Mouse (Mus musculus) gastrocnemius, postnatal 25 days (tissue): ENCODE measurements around the gene Ube2d1. TPM values are rescaled to one million over a fixed set of nuclear protein-coding genes. Genes with fewer than 3 reads are reported as not detected.

Source experiments
- DNase-seq: peaks from one replicate; pipeline ENCODE4 v3.0.0; 2022
- total RNA-seq, 2 experiments: library from RNA; stranded (reverse); gene quantifications; 1 replicate in 1 of 2; 2 replicates in 1 of 2; pipeline ENCODE4 v1.2.3; 2021

Gene Ube2d1
- total RNA-seq, 2 experiments from 2014 or later, result 144 to 173 TPM

DNA sequence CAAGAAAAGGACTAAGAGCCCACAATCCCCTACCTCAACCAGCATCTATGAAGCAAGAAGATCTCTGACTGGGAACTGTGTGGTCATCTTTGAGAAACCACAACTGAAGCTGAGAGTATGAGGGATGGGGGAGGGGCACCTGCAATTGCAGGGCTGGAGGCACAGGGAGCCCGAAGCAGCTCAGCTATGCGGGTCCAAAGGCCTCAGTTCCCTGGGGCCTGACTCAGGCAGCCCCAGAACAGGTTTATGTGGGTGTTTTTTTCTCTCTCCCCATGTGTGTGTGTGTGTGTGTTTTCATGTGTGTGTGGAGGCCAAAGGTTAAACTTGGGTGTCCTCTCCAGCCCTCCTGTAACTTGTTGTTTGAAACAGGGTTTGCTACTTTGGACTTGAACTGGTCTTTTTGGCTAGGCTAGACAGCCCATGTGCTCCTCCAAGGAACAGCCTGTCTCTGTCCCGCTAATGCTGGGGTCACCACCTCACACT lies 6.2 kb upstream of the Ube2d1 start:
- DNase-seq, result no peak

- peak; percentile 69 for DNase-seq
These were observed 444 bp downstream of the Ube2d1 start for GRCm38 (mm10) chr10:71284511-71285125.

GRCm38 (mm10) chr10:71284131-71284510 lies 941 bp downstream of the Ube2d1 start:
- DNase-seq, result no peak

GRCm38 (mm10) chr10:71273008-71273739 lies 11.9 kb downstream of the Ube2d1 start:
- no peak for DNase-seq

DNA sequence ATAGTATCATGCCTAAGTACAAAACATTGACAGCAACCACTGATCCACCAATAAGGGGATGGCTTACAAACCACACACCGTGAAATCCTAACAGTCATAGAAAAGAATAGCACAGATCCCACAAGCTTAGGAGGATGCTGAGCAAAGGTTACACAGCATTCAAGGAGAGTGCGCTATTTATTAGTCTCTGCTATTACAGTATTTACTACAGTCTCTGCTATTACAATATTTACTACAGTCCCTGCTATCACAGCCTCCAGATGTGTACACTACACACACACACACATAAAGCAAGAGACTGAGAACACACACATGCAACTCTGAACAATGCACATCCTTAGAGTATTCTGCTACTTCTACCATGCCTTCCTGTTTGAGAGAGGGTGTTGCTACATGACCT lies 17.1 kb downstream of the Ube2d1 start:
- DNase-seq, result no peak

DNA sequence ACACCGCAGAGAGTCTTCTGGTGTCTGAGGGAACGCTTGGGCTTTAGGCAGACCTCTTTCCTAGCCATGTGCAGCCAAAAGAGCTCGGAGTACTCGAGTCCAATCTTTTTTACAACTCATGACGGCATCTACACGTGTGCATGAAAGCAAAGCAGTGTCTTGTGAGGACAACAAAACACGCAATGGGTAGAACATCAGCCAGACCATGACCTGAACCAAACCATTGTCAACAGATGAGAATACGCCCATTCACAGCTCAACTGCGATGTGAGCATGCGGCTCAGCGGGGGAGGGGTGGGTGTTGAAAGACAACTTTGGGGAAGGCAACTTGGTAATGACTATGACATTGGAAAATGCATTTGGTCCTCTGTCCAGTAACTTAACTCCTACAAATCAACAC lies 17.6 kb downstream of the Ube2d1 start:
- no peak for DNase-seq

DNA sequence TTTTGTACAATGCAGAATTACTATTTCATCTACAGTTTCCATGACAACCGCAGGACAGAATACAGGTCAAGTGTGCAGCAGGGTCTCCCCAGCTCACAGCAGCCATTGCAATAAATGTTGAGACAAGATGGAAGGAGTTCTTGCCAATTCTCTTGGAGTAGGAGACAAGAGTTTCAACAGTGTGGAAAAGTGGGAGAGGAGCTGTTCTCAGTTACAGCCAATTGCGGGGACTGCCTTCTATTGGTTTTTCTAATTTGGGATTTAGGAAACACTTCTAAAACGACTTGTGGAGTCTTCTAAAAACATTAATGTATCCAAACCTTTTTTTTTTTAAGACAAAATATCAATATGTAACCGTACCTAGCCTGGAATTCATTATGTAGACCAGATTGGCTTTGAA lies 20.0 kb downstream of the Ube2d1 start:
- DNase-seq, result no peak

DNA sequence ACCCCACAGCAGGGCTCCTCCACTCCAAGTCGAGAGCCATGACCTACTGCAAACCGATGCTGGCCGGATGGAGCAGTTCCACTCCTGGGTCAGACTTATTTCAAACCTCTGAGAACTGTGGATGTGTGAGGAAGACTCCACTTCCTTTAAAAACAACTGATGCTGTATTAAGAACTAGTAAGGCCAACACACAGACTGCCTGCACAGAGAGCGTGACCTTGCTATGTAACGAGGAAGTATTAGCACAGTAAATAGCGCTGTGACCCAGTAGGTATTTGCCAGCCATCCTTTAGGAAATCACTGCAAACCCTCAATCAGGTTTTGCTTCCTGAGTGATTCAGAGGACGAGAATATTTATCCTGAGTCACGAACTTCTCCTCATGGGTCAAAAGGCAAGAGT lies 23.4 kb downstream of the Ube2d1 start:
- DNase-seq, result no peak

DNA sequence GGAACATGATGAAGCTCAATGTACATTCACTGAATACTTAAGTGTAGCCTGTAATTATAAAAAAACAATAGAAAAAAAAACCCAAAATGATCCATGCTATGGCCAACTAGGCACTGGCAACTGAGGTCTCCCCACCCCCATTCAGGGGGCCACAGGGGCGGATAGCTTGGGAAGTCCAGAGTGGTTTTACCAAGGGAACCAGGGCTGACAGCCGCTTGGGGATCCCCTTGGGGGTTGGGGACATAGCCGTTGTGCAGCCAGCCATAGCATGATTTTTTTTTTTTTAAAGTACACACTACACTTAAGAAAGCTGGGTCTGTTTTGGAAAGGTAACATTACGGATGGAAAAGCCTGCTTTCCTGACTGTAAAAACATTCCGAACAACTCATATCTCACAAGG lies 26.1 kb downstream of the Ube2d1 start:
- DNase-seq, result no peak

GRCm38 (mm10) chr10:71258516-71258915 lies 26.5 kb downstream of the Ube2d1 start:
- DNase-seq, result no peak

GRCm38 (mm10) chr10:71253147-71253546 lies 31.9 kb downstream of the Ube2d1 start:
- no peak for DNase-seq

DNA sequence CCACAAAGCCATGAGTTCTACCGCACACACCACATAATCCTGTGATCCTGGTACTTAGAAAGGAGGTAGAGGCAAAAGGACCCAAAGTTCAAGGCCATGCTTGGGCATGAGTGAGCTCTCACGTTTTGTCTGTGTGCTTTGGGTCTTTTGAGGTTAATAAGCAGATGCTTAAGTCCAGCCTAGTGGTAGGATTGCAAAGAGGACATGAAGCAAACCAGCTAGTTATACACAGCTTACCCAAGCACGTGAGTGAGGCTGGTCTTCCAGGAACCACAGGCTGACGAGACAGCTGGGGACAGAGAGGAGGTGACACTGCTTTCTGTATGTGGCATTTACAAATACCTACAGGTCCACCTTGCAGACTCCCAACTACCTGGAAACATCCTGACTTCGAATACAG lies 32.6 kb downstream of the Ube2d1 start:
- DNase-seq, result no peak

DNA sequence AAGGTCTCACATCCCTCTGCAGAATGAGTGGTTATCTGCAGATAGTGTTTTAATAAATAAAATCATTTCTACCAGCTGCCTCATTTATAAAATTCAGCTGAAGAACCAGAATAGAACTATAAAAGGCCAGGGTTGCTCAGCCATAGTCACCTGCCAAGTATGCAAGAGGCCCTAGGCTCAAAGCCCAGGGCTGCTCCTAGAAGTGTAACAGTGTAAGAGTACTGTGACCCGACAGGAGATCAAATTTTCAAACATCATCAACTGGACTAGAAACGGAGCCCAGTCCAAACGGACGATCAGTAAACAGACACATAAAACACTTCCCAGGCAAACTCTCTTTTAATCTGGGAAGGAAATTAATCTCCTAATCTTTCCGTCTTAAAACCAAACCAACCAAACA lies 33.2 kb downstream of the Ube2d1 start:
- DNase-seq, result peak; percentile 68

GRCm38 (mm10) chr10:71251256-71251655 lies 33.8 kb downstream of the Ube2d1 start:
- DNase-seq, result no peak

DNA sequence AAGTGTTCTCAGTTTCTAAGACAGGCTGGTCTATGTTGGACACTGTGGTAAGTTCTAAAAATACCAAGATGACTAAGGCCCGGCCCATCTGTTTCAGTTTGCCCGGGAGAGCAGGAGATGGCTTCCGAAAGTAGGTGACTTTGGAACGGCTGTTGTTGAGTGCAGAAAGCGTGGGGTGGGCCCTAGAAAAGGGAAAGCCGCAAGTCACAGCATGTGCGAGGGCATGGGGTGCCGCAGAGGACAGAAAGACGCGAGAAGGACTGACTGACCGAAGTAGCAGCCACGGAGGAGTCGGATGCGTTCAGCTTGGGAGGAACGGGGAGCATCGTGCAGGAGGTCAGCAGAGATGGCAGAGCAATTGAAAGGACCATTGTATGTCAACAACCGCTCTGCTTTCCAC lies 34.6 kb downstream of the Ube2d1 start:
- DNase-seq, result peak; percentile 32

DNA sequence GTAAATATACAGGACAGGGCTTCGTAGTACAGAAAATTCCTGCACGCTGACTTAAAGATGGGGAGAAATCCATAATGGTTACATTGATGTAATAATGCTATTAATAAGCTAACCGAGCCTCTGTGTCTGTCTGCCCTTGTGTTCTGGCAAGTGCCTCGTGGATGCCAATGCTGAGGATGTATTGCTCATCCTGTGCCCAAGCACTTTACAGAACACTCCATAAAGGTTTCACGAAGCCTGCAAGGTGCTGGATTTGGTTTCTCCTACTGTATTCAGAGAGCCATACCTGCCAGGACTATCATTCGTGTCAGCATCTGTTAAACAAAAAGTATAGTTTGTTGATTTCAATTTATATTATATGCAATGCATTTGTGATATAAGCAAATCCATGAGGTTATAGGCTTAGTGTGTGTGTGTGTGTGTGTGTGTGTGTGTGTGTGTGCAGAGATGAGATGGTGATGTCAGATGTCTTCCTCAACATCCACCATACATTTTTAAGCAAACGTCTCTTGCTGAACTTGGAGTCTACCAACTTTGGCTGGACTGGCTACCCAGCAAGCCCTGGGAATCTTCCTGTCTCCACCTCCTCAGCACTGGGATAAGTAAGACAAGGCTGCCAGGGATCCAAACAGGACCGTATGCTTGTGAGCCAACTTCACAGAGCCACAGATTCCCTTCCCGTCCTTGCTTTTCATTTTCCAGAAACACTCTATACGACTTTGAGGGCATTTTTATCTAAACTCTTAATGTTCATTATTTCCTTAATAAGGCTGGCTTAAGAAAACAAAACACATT lies 35.8 kb downstream of the Ube2d1 start:
- DNase-seq, result no peak

- DNase-seq, result no peak
These were observed 38.1 kb downstream of the Ube2d1 start for GRCm38 (mm10) chr10:71246956-71247355.

DNA sequence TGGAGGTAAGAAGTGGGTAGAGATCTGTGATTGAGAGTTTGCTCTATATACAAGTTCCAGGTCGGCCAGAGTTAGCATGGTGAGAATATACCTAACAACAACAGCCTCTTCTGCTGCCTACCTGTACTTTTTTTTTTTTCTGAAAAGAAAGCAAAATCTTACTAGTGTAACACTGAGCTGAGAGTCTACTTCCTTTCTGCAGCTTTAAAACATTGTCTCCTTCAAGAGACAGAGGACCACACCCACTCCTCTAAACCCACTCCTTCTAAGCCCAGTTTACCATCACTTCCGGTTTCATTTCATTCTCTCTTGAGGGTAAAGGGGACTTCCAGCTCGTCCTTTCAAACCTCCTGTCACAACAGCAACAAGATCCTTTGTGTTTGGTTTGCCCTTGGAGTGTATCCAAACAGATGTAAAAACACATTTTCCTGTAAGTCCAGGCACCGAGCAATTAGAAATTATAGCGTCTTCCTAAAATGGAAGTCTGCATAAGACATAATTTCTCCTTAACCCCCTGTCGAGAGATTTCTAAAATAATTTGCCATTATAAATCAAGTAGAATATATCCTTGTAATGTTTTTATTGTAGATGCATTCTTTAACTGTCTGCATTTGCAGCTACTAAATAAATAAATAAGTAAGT lies 45.5 kb downstream of the Ube2d1 start:
- no peak for DNase-seq

GRCm38 (mm10) chr10:71238240-71238554 lies 46.9 kb downstream of the Ube2d1 start, which contains the start of gene Tfam:
Tfam (minus strand) TSS chr10:71238280.
- DNase-seq, result no peak

- DNase-seq, result peak; percentile 95
These were observed 47.4 kb downstream of the Ube2d1 start for GRCm38 (mm10) chr10:71237516-71238239.

DNA sequence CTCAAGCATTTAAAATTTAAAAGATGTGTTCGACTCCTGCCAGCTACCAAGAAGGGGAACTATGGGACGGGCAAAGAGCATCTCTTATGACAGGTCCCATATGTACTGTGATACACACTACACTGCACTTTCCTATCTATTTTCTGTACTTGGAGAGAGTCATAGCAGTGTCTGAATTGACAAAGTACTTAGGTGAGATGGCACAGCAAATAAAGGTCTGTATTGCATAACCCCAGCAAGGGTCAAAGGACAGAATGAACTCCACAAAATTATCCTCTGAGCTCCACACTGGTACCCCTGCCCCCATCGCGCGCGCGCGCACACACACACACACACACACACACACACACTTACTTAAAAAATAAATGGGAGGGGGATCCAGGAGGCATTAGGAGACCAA lies 51.0 kb downstream of the Ube2d1 start:
- no peak for DNase-seq

- peak; percentile 30 for DNase-seq
These were observed 59.2 kb downstream of the Ube2d1 start for GRCm38 (mm10) chr10:71225894-71226293.
